Mouse (Mus musculus) cerebellum, postnatal 25 days (tissue): Measurements from ENCODE around the gene Plekhg2.

ENCODE experiments used
- DNase-seq, 2 experiments: peaks; one replicate each; pipeline ENCODE4 v3.0.0; 2021; ENCODE audit warnings: mixed read lengths in 2 of 2

Gene Plekhg2

DNA sequence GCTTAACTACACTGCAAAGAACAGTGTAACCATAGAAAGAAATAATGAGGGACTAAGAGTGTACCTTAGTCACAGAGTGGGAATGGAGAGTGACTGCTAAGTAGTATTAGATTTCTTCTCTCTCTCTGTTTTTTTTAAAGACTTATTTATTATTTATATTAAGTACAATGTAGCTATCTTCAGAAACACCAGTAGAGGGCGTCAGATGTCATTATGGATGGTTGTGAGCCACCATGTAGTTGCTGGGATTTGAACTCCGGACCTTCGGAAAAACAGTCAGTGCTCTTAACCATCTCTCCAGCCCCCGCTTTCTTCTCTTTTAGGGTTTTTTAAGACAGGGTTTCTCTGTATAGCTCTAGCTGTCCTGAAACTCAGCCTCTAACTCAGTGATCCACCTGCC, 45.9 kb downstream of the Plekhg2 start:
- DNase-seq = no peak

DNA sequence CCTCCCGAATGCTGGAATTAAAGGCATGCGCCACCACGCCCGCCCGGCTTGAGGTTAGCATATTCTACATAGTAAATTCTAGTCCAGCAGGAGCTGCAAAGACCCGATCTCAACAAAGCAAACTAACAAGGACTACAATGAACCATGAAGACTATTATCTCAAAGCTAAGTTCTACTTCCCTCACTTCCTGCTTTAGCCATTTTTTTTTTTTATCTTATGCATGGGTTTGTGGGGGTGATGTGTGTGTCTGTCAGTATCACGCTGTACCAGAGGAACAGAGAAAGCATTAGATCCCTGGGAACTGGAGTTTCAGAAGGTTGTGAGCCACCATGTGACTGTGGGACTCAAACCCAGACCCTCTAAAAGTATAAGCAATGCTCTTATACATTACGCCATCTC, 47.1 kb downstream of the Plekhg2 start:
- no peak for DNase-seq

DNA sequence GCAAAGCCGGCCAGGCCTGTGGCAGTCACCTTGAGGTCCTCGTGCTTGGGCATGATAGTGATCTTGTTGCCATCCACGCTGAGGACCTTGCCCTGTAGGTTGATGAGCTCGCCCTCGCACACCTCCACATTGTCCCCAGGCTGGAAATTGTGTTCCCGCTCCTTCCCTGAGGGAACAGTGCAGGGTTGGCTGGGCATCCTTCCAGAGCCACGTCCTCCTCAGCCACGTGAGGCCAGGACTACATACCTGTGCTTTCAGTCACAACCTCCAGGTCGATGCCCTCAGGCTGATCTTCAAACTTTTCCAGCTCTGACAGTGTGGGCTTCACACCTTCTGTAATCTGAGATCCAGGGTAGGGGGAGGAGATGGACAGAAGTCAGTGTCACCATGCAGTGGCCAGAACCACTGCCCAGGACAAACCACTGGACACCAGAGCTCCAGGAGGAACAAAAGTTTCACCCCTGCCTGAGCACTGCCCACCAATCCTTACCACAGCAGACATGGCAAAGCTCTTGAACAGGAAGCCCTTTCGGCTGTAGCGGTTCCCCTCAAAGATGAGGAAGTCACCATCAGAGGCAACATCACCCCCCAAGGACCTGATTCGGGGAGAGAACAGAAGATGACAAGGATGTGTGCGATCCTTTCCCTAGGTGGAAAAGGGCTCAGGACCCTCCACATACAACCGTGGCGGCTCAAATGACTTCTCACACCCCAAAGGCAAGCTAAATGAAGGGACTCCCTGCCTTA, 50.3 kb downstream of the Plekhg2 start:
- DNase-seq = no peak

DNA sequence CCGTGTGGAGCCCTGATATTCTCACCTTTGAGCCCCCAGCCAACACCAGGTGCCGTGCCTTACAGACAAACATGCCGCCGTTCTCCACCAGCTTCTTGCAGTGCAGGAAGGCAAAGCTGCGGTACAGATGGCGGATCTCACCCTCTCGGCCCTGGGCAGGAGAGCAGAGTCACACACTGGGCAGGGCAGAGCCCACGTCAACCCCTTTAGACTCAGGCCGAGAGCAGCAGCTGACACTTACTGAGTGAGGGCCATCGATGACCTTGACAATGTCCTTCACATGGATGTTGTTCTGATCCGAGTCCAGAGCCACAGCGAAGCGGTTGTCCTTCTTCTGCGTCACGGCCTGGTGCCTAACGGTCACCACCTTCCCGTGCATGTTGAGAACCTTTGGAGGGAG, 53.7 kb downstream of the Plekhg2 start:
- no peak for DNase-seq

DNA sequence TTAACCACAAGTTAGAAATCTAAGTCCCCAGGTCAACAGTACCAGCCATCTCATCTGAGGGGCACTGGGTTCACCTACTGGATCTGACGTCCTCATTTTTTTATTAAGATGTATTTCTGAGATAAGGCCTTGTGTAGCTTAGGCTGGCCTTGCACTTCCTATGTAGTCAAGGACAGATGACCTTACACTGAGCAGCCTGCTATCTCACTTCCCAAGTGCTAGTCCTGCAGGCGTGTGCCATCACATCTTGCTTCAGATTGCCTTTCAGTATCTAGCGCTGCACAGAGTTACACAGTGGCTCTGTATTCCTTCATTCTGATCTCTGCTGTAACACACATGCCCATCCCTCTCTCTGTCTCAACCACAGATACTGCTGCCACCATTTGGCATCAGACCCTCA, 54.4 kb downstream of the Plekhg2 start:
- no peak for DNase-seq

DNA sequence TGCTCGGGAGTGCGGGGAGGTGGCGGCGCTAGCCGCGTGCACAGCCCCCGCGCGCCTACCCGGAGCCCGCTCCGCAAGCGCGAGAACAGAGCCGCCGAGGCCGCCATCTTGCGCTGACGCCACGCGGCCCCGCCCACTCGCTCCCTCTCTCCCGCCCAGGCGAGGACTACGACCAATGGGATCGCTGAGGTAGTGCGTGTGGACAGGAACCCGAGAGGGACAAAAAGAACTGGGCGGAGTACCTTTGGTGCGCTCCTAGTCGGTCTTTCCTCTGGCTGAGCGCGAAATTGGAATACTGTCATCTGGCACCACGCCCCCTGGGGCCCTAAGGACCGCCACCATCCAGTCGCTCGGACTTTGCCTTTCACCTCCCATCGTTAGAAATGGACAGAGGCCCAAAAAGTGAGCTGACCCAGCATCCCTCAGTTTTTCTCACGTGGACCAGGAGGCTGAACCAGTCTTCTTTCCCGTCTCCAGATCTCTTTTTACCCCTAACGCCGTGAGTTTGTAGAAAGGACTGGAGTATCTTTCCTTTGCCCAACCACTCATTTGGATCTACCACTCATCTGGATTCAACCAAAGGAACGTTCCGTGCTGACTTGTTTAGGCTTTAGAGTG, 60.4 kb downstream of the Plekhg2 start, which contains the start of gene Timm50:
TSS of gene Timm50 (minus strand) at position 147 of the 618 bp plus-strand sequence.
- peak; percentile 99 for DNase-seq

DNA sequence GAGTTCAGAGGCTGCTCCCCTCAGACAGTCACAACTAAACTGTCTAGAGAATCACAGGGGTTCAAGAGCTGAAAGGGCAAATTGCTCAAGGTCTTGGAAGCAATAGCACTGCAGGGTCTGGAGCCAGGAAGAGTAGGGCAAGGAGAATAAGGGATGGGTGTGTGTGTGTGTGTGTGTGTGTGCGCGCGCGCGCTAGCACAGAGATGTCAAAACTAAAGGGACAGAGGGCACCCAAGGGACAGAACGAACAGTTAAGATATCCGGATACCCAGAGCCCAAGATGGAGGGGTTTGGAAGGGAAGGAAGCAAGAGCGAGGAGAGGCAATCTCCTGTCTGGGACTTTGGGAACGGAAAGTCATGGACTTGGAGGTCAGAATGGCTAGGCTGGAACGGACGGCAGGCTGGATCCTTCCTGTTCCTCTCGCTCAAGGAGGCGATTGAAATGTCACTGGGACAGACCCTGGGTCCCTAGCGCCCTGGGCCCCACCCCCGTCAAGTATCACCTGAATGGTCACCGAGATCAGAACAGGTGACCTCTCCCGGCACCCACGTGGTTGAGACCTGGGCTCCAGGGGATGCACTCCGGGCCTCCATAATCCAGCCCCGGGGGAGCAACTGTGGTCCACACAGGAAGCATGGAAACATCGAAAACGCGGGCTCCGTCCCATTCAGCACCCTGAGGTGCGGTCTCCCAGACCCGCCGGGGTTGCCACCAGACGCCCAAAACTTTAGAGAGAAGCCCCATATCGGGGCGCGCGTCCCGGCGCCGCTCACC, 61.1 kb downstream of the Plekhg2 start:
- DNase-seq = no peak

DNA sequence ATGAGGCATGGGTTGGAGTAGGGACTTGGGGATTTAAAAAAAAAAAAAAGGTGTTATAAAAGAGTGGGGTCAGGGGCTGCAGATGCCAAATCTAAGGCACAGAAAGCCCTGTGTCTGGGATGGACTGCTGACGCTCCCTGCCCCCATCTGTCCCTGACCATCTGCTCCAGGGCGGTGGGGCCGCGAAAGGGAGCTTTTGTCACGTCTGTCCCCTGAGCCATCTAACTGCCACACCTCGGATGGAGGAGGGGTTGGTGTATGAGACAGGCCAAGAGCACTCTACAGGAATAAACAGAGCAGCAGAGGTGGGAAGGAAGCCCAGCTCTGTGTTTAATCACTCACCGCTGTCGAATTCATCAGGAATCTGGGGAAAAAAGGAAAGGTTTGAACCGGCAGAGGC, 62.7 kb downstream of the Plekhg2 start:
- DNase-seq = no peak
